Mouse (Mus musculus) C2C12 (cell line): ENCODE measurements at regions not wholly inside any gene's neighbourhood (a gene's known extent, or its start where the extent isn't known, plus 50 kb on each side); places are given as distances from the start of the nearest gene placed in this dataset.

ENCODE experiments used
- CEBPB ChIP-seq: IDR thresholded peaks from one replicate; pipeline ENCODE4 v1.6.1; 2011; ENCODE audit warnings: low read depth, mild to moderate bottlenecking, control low read depth, moderate library complexity
- CTCF ChIP-seq: IDR thresholded peaks from one replicate; pipeline ENCODE4 v1.5.1; 2011; ENCODE audit not compliant: control insufficient read depth, insufficient read depth, insufficient read length
- FOSL1 ChIP-seq: IDR thresholded peaks from one replicate; pipeline ENCODE4 v1.8.0; 2011; ENCODE audit warnings: mild to moderate bottlenecking, low read length; ENCODE audit not compliant: poor library complexity, insufficient read depth, severe bottlenecking
- MAX ChIP-seq: IDR thresholded peaks from one replicate; pipeline ENCODE4 v1.6.1; 2011; ENCODE audit warnings: mild to moderate bottlenecking, control low read depth
- MYOG ChIP-seq: IDR thresholded peaks from one replicate; pipeline ENCODE4 v1.6.1; 2011; ENCODE audit not compliant: control insufficient read depth, insufficient read length; ENCODE audit errors: extremely low read depth
- USF1 ChIP-seq: IDR thresholded peaks from one replicate; pipeline ENCODE4 v1.6.1; 2011; ENCODE audit warnings: low read depth, mild to moderate bottlenecking, control low read depth, moderate library complexity

GRCm38 (mm10) chr13:102036819-102037624, 269.0 kb upstream of the Pik3r1 start:
- TF ChIP-seq CTCF: no peak
- no peak for TF ChIP-seq USF1
- TF ChIP-seq MAX: no peak
- TF ChIP-seq MYOG: no peak
- TF ChIP-seq FOSL1: no peak
- TF ChIP-seq CEBPB: no peak
